Mouse (Mus musculus) heart, postnatal 0 days (tissue): ENCODE results near the gene Rtl6.

Experiments
- CTCF ChIP-seq: IDR thresholded peaks from 2 replicates; pipeline ENCODE4 v1.5.1; 2016; ENCODE audit warnings: antibody characterized with exemption, control low read depth, low read depth
- EP300 ChIP-seq: IDR thresholded peaks from 2 replicates; pipeline ENCODE4 v1.6.1; 2016; ENCODE audit warnings: antibody characterized with exemption, low read depth

DNA sequence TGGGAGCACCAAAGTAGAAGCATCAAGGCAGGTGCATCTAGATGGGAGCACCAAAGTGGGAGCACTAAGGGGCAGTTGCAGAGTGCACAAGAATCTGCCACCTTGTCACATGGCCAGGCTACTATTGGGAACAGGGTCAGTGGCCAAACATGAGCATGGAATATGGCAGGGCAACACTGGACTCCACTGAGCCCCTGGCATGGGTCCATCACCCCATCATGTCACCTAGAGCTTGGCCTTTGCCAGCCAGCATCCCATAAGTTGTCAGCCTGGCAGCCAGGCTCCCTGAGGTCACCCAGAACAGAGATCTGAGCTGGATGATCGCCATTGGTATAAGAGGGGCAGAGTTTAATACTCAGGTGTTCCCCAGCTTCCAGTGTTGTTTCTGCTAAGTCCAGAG, 40.2 kb upstream of the Rtl6 start:
- TF ChIP-seq EP300: no peak
- TF ChIP-seq CTCF: no peak
